Mouse (Mus musculus) liver, adult 2 months (tissue): ENCODE results near the gene Abhd12b.

ENCODE experiments used
- CTCF ChIP-seq: fragments of 200-500 bp; IDR thresholded peaks from 2 replicates; pipeline ENCODE4 v1.5.1; 2011; ENCODE audit warnings: low read depth, low read length, control low read depth
- POLR2A ChIP-seq: fragments of 200-500 bp; IDR thresholded peaks from 2 replicates; pipeline ENCODE4 v1.6.1; 2011; ENCODE audit warnings: low read length, control low read depth; ENCODE audit not compliant: insufficient read depth; ENCODE audit errors: extremely low read depth

GRCm38 (mm10) chr12:70111367-70112089, 42.4 kb upstream of the Abhd12b start:
- TF ChIP-seq CTCF (no peak), POLR2A (no peak)
